Mouse (Mus musculus) olfactory bulb, adult 2 months (tissue): Measurements from ENCODE around the gene Krtap13-1. TPM values are rescaled to one million over a fixed set of nuclear protein-coding genes. Genes with fewer than 3 reads are reported as not detected.

ENCODE experiments used
- H3K27ac ChIP-seq: fragments of 200-500 bp; 2 replicates; pipeline ENCODE4 v1.5.1; 2012; ENCODE audit warnings: low read depth, low read length; ENCODE audit not compliant: insufficient read depth
- H3K4me1 ChIP-seq: fragments of 200-500 bp; 2 replicates; pipeline ENCODE4 v1.6.1; 2012; ENCODE audit warnings: low read length; ENCODE audit not compliant: control insufficient read depth, insufficient read depth
- H3K4me3 ChIP-seq: fragments of 200-500 bp; 2 replicates; pipeline ENCODE4 v1.5.1; 2012; ENCODE audit warnings: mild to moderate bottlenecking, low read depth, low read length, moderate library complexity; ENCODE audit not compliant: insufficient read depth
- CTCF ChIP-seq: fragments of 200-500 bp; IDR thresholded peaks from 2 replicates; pipeline ENCODE4 v1.5.1; 2012; ENCODE audit warnings: low read depth, mild to moderate bottlenecking, low read length, moderate library complexity; ENCODE audit not compliant: insufficient read depth
- POLR2A ChIP-seq: fragments of 200-500 bp; IDR thresholded peaks from 2 replicates; pipeline ENCODE4 v1.6.1; 2012; ENCODE audit warnings: mild to moderate bottlenecking, low read depth, low read length, moderate library complexity; ENCODE audit not compliant: insufficient read depth
- WGBS: fragments of 180-500 bp; shearing (Covaris S2); methylation state at CpG from one replicate; pipeline ENCODE4 v1.1.7; 2018; 5-methylcytosine and 5-hydroxymethylcytosine counted together
- polyA plus RNA-seq: library from polyadenylated mRNA; stranded (reverse); fragments of >200 nt; gene quantifications from 2 replicates; pipeline ENCODE4 v1.2.4, GENCODE M21; 2012; ENCODE audit warnings: low replicate concordance; ENCODE audit not compliant: missing spikeins, insufficient read depth, insufficient read length

Krtap13-1 gene
- polyA plus RNA-seq, result not detected in 2 replicates

DNA sequence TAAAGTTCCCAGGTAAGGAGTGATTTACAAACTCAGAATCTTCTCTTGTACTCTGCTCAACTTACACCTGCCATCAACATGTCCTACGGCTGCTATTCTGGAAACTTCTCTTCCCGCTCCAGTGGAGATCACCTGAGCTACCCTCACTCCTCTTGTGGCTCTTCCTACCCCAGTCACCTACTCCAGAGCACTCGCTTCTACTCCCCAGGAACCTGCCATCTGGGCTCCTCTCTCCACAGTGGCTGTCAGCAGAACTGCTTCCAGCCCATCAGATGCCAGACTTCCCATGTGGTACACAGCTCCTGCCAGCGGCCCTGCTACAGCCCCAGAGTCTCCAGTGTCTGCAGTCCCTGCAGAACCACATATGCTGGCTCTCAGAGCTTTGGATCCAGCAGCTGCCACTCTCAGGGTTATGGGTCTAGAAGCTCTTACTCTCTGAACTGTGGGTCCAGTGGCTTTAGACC is at the start of gene Krtap13-1:
Krtap13-1 (plus strand) TSS at position 51 of the 464 bp plus-strand sequence.
- no peak for TF ChIP-seq POLR2A
- no peak for TF ChIP-seq CTCF
- no peaks in the 10 kb centered on the region for H3K4me1 ChIP-seq
- H3K27ac ChIP-seq, result no peak within 1 kb of the TSS
- 84% methylated on average over 4 of the region's 4 CpGs for WGBS
- no peak within 1 kb of the TSS for H3K4me3 ChIP-seq

DNA sequence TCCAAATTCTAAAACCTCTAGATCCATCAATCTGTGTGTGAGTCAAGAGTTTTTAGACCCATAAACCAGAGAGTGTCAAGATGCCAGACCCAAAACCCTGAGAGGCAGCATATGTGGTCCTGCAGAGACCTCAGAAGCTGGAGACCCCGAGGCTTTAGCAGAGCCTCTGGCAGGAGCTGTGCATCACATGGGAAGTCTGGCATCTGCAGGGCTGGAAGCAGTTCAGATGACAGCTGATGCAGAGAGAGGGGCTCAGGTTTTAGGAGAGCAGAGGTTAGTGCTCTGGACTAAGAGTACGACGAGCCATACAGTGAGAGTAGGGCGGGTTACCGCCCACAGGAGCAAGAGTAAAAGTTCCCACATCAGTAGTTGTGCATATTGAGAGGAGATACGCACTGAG is 49.6 kb upstream of the Krtap13-1 start:
- H3K4me1 ChIP-seq, result peaks cover 6% of the 10 kb centered on the region; the same call in 1 of the 2 replicates
- 81% methylated on average over 6 of the region's 6 CpGs for WGBS
- H3K4me3 ChIP-seq, result no peak overlapping the region
- TF ChIP-seq POLR2A, result no peak
- no peak for TF ChIP-seq CTCF
- no peak overlapping the region for H3K27ac ChIP-seq

DNA sequence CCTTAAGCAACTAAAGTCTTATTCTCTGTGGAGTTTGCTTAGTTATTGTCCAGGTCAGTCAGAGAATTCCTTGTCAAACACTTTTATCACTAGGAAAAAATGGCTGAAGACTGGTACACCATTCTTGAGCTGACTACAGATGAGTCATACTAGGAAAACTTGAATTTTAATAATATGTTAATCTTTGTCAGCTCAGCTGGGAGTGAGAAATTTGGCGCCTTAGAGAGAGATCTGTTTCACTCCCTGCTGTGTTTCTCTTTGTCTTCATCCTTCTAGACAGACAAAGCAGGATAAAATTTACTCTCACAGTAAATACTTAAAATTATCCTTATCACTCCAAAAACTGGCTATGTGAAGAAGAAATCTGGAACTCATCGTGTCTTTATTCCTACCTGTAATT is 47.4 kb upstream of the Krtap13-1 start:
- Histone ChIP-seq H3K4me1 (peaks cover 6% of the 10 kb centered on the region; the same call in 1 of the 2 replicates), H3K27ac (no peak overlapping the region), H3K4me3 (no peak overlapping the region)
- 17% methylated on average over 2 of the region's 2 CpGs for WGBS
- TF ChIP-seq CTCF (no peak), POLR2A (no peak)

DNA sequence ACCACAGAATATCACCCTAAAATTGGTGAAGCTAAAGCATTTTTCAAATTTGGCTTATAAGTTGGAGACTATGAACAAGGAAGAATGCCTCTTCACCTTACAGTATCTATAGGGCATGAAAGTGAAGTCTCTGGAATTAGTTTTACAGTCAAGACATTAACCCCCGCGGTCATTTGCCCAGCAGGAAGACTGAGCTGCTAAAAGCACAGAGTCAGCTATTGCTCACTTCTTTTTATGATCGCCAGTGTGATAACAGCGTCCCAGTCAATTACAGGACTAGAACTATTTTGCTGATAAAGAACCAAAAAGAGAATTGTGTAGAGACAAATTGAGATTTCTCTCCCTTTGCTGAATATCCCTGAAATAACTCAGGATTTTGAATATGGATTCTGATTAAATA is 32.4 kb upstream of the Krtap13-1 start:
- H3K4me3 ChIP-seq, result no peak overlapping the region
- no peak overlapping the region for H3K27ac ChIP-seq
- TF ChIP-seq CTCF (no peak), POLR2A (no peak)
- no peaks in the 10 kb centered on the region for H3K4me1 ChIP-seq
- WGBS, result 92% methylated on average over 4 of the region's 4 CpGs

DNA sequence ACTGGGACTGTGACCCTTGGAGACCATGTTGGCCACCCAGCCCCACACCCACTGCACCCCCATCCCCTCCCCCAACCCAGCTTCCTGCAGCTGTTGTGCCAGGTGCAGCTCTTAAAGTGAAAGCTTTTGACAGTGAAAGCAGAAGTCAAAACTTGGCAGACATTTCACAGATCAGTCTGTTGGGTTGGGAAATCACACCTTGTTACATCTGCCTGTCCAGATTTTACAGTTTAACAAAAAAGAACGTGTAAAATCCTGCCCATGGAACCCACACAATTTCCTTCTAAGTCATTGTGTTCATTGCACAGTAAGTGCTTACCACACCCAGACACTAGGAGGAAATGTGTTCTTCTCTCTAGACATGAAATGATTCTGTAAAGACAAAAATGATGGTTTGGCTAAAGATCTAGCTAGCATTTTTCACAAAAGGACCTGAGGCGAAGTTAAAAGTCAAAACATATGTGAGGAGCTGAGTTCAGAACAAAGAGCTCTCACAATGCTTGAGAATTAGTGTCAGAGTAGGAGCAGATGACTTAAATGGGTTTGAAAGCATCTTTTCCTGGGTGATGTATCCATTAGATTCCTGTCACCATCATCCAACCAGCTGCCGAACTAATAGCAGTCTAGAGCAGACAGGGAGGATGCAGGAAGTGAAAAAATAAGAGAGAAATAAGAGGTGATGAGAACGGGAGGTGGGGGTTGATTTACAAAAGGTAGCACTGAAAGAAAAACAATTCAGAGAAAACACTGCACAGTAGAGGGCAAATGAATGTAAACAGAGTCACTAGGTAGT is 27.4 kb upstream of the Krtap13-1 start:
- no peak overlapping the region for H3K27ac ChIP-seq
- no peak overlapping the region for H3K4me3 ChIP-seq
- WGBS, result 42% methylated on average over 4 of the region's 4 CpGs
- no peak for TF ChIP-seq CTCF
- no peak for TF ChIP-seq POLR2A
- H3K4me1 ChIP-seq, result no peaks in the 10 kb centered on the region

DNA sequence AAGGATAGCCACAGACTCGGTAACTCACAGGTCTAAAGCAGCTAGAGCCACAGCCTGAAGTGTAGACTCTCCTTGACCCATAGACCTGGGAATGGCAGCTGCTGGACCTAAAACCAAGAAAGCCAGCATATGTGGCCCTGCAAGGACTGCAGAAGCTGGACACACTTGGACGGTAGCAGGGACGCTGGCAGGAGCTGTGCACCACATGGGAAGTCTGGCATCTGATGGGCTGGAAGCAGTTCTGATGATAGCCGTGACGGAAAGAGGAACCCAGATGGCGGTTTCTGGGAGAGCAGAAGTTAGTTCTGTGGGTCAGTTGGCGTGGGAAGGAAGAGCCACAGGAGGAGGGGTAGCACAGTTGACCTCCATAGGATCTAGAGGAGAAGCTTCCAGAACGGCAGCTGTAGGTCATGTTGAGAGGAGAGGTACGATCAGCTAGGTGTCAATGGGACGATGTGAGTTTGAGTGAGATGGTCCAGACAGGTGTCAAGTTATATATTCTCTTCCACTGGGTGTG is 21.1 kb upstream of the Krtap13-1 start, which contains the start of gene 2310061N02Rik:
2310061N02Rik (minus strand) TSS at position 467 of the 517 bp plus-strand sequence.
- WGBS, result 90% methylated on average over 10 of the region's 10 CpGs
- H3K27ac ChIP-seq, result no peak within 1 kb of the TSS
- no peak within 1 kb of the TSS for H3K4me3 ChIP-seq
- H3K4me1 ChIP-seq, result no peaks in the 10 kb centered on the region
- TF ChIP-seq CTCF (no peak), POLR2A (no peak)

DNA sequence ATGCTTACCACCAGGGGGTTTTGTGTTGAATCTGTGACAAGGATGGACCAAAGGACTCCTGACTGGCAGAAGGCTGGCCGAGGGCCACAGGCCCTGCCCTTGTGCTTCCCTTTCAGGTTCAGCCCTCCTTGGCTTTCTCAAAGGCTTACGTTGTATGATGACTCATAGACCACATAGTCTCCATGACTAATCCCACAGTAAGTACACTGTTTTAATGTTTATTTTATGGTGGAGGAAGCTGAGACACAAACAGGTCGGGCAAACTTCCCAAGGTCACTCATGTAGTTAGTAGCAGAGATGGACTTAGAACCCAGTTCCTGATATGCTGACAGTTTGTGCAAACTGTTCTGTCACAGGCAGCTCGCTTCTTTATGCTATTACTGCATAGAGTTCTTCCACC is 17.9 kb upstream of the Krtap13-1 start:
- H3K4me1 ChIP-seq, result no peaks in the 10 kb centered on the region
- no peak overlapping the region for H3K27ac ChIP-seq
- 67% methylated on average over 4 of the region's 4 CpGs for WGBS
- H3K4me3 ChIP-seq, result no peak overlapping the region
- no peak for TF ChIP-seq POLR2A
- TF ChIP-seq CTCF, result no peak

DNA sequence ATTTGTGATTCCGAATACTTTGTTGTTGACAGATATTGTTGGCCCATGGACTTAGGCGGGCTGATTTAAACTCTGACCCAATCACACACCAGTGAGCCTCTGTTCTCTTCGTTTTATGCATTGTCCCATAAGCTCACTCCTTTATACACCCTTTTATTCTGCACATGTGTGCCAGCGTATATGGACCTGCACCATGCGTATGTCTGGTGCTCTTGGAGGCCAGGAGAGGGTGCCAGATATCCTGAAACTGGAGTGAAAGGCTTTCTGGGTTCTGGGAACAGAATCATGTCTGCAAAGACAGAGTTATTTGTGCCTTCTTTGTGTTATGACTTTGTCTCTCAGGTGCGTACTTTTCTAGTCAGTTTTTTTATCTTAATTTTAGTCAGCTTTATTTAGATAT is 17.4 kb upstream of the Krtap13-1 start:
- 86% methylated on average over 6 of the region's 6 CpGs for WGBS
- TF ChIP-seq CTCF (no peak), POLR2A (no peak)
- H3K4me3 ChIP-seq, result no peak overlapping the region
- no peak overlapping the region for H3K27ac ChIP-seq
- H3K4me1 ChIP-seq, result no peaks in the 10 kb centered on the region

DNA sequence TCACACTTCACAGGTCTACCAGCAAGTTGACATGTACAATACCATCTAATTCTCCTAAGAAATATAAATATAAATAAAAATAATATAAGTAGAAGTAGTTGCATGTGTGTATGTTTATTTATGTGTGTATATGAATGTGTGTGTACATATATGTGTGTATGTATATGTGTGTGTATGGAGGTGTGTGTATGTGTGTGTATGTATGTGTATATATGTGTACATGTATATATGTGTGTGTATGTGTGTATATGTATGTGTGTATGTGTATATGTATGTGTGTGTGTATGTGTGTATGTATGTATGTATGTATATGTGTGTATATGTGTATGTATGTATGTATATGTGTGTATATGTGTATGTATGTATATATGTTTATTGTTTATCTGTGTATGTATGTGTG is 12.1 kb upstream of the Krtap13-1 start:
- Histone ChIP-seq H3K4me1 (no peaks in the 10 kb centered on the region), H3K4me3 (no peak overlapping the region), H3K27ac (no peak overlapping the region)
- TF ChIP-seq CTCF (no peak), POLR2A (no peak)
